Mouse (Mus musculus) MEL (cell line): Measurements from ENCODE around the gene Pip4k2a.
A peak's percentile ranks its signal among the peaks of the same experiment; 100 is the strongest.

Experiments used
- CTCF ChIP-seq, 3 experiments: IDR thresholded peaks in 2 of 3; conservative IDR thresholded peaks in 1 of 3; 2 replicates each; pipeline ENCODE4 v1.5.1; 2011 to 2012; ENCODE audit warnings: low read length in 3 of 3, low read depth in 2 of 3, mild to moderate bottlenecking in 2 of 3, improper control_type of control experiment in 1 of 3, inconsistent platforms in 1 of 3, mixed read lengths in 1 of 3, moderate library complexity in 1 of 3; ENCODE audit not compliant: control insufficient read depth in 1 of 3, insufficient read depth in 1 of 3, poor library complexity in 1 of 3, severe bottlenecking in 1 of 3
- ELF1 ChIP-seq: IDR thresholded peaks from 2 replicates; pipeline ENCODE4 v1.6.1; 2014; ENCODE audit warnings: low read depth, mild to moderate bottlenecking, inconsistent platforms, low read length, improper control_type of control experiment, moderate library complexity
- EP300 ChIP-seq, 2 experiments: IDR thresholded peaks; 2 replicates each; pipeline ENCODE4 v1.6.1; 2011; ENCODE audit warnings: improper control_type of control experiment in 2 of 2, low read length in 2 of 2, low read depth in 1 of 2, mild to moderate bottlenecking in 1 of 2
- GABPA ChIP-seq: IDR thresholded peaks from 2 replicates; pipeline ENCODE4 v1.6.1; 2012; ENCODE audit warnings: low read depth, mild to moderate bottlenecking, inconsistent platforms, low read length, improper control_type of control experiment, moderate library complexity
- GATA1 ChIP-seq: IDR thresholded peaks from 2 replicates; pipeline ENCODE4 v1.6.1; 2011; ENCODE audit warnings: low read depth, low read length, improper control_type of control experiment
- HCFC1 ChIP-seq: IDR thresholded peaks from 2 replicates; pipeline ENCODE4 v1.6.1; 2012; ENCODE audit warnings: low read depth, mild to moderate bottlenecking, inconsistent platforms, low read length, improper control_type of control experiment, moderate library complexity
- MAFK ChIP-seq: IDR thresholded peaks from 2 replicates; pipeline ENCODE4 v1.6.1; 2011; ENCODE audit warnings: low read depth, mild to moderate bottlenecking, low read length, improper control_type of control experiment, borderline replicate concordance
- MYC ChIP-seq: IDR thresholded peaks from 2 replicates; pipeline ENCODE4 v1.6.1; 2011; ENCODE audit warnings: low read depth, mild to moderate bottlenecking, low read length, improper control_type of control experiment, moderate library complexity
- POLR2AphosphoS2 ChIP-seq: IDR thresholded peaks from 2 replicates; pipeline ENCODE4 v1.6.1; 2011; ENCODE audit warnings: low read length, improper control_type of control experiment
- POLR2AphosphoS5 ChIP-seq: IDR thresholded peaks from 2 replicates; pipeline ENCODE4 v1.6.1; 2012; ENCODE audit warnings: low read depth, borderline replicate concordance, mild to moderate bottlenecking, inconsistent platforms, low read length, moderate library complexity, mixed read lengths
- RCOR1 ChIP-seq: IDR thresholded peaks from 2 replicates; pipeline ENCODE4 v1.6.1; 2012; ENCODE audit warnings: low read depth, mild to moderate bottlenecking, inconsistent platforms, low read length, improper control_type of control experiment
- ZC3H11A ChIP-seq: IDR thresholded peaks from 2 replicates; pipeline ENCODE4 v1.6.1; 2012; ENCODE audit warnings: low read depth, mild to moderate bottlenecking, inconsistent platforms, low read length, improper control_type of control experiment
- ZKSCAN1 ChIP-seq: IDR thresholded peaks from 2 replicates; pipeline ENCODE4 v1.6.1; 2012; ENCODE audit warnings: low read depth, mild to moderate bottlenecking, inconsistent platforms, low read length, improper control_type of control experiment, moderate library complexity
- ZNF384 ChIP-seq: IDR thresholded peaks from 2 replicates; pipeline ENCODE4 v1.6.1; 2012; ENCODE audit warnings: low read depth, mild to moderate bottlenecking, inconsistent platforms, low read length, improper control_type of control experiment

- TF ChIP-seq MYC: 0 out of 2 replicates have a peak, but pooled peaks have one; percentile 33
- TF ChIP-seq RCOR1: no peak
- no peak for TF ChIP-seq ZKSCAN1
- no peak for TF ChIP-seq HCFC1
- no peak for TF ChIP-seq ELF1
- TF ChIP-seq CTCF (IDR thresholded peaks at IDR 0.05 in 2 of 3, conservative IDR thresholded peaks at IDR 0.05 in 1 of 3; ENCODE audit: control insufficient read depth in 1 of 3, insufficient read depth in 1 of 3, low read depth in 2 of 3, low read length in 3 of 3, poor library complexity in 1 of 3, severe bottlenecking in 1 of 3): peak; percentile 68 to 88 (median 75)
- TF ChIP-seq MAFK: no peak
- no peak for TF ChIP-seq GATA1
- TF ChIP-seq ZNF384: no peak
- peak; percentile 92 for TF ChIP-seq ZC3H11A
- TF ChIP-seq POLR2AphosphoS2: no peak
- no peak for TF ChIP-seq GABPA
- TF ChIP-seq EP300 (IDR thresholded peaks at IDR 0.05; ENCODE audit: low read depth in 1 of 2, low read length in 2 of 2): no peak
- no peak for TF ChIP-seq POLR2AphosphoS5
These were observed 125.1 kb downstream of the Pip4k2a start for GRCm38 (mm10) chr2:18872797-18873196.
